Mouse (Mus musculus): ENCODE results near the gene Stard9. TPM values are rescaled to one million over a fixed set of nuclear protein-coding genes. Genes with fewer than 3 reads are reported as not detected.

Stard9 gene
- polyA plus RNA-seq, 1 experiment: 3.0 TPM

- no peak for DNase-seq
- H3K36me3 ChIP-seq (ENCODE audit: control insufficient read depth, insufficient read depth, low read length): no peaks in the 10 kb centered on the region
- no peak for TF ChIP-seq CTCF (IDR thresholded peaks at IDR 0.05; ENCODE audit: borderline replicate concordance, control insufficient read depth, extremely low read depth, insufficient read depth, low read length, poor library complexity)
- TF ChIP-seq POLR2A (IDR thresholded peaks at IDR 0.05; ENCODE audit: control insufficient read depth, extremely low read depth, insufficient read depth, low read length, poor library complexity): no peak
- 94% methylated on average over 7 of the region's 7 CpGs for WGBS
- no peaks in the 10 kb centered on the region for H3K4me1 ChIP-seq (replicated peaks; ENCODE audit: control insufficient read depth, insufficient read depth, low read length)
- H3K4me3 ChIP-seq (ENCODE audit: control insufficient read depth, insufficient read depth, low read length): no peak overlapping the region
- H3K27me3 ChIP-seq (ENCODE audit: control insufficient read depth, insufficient read depth, low read length): no peaks in the 10 kb centered on the region
- no peak overlapping the region for H3K27ac ChIP-seq (ENCODE audit: control insufficient read depth, insufficient read depth, low read length)
Measured at GRCm38 (mm10) chr2:120652256-120652924, 23.5 kb downstream of the Stard9 start.

GRCm38 (mm10) chr2:120652925-120653284, 24.0 kb downstream of the Stard9 start:
- no peaks in the 10 kb centered on the region for H3K27me3 ChIP-seq (ENCODE audit: control insufficient read depth, insufficient read depth, low read length)
- TF ChIP-seq POLR2A (IDR thresholded peaks at IDR 0.05; ENCODE audit: control insufficient read depth, extremely low read depth, insufficient read depth, low read length, poor library complexity): no peak
- TF ChIP-seq CTCF (IDR thresholded peaks at IDR 0.05; ENCODE audit: borderline replicate concordance, control insufficient read depth, extremely low read depth, insufficient read depth, low read length, poor library complexity): no peak
- no peaks in the 10 kb centered on the region for H3K4me1 ChIP-seq (replicated peaks; ENCODE audit: control insufficient read depth, insufficient read depth, low read length)
- no peak for DNase-seq
- H3K27ac ChIP-seq (ENCODE audit: control insufficient read depth, insufficient read depth, low read length): no peak overlapping the region
- 81% methylated on average over 7 of the region's 7 CpGs for WGBS
- H3K4me3 ChIP-seq (ENCODE audit: control insufficient read depth, insufficient read depth, low read length): no peak overlapping the region
- no peaks in the 10 kb centered on the region for H3K36me3 ChIP-seq (ENCODE audit: control insufficient read depth, insufficient read depth, low read length)

GRCm38 (mm10) chr2:120654693-120655092, 25.8 kb downstream of the Stard9 start:
- Histone ChIP-seq H3K4me1 (replicated peaks; ENCODE audit: control insufficient read depth, insufficient read depth, low read length) (no peaks in the 10 kb centered on the region), H3K36me3 (ENCODE audit: control insufficient read depth, insufficient read depth, low read length) (no peaks in the 10 kb centered on the region), H3K27ac (ENCODE audit: control insufficient read depth, insufficient read depth, low read length) (no peak overlapping the region), H3K4me3 (ENCODE audit: control insufficient read depth, insufficient read depth, low read length) (no peak overlapping the region), H3K27me3 (ENCODE audit: control insufficient read depth, insufficient read depth, low read length) (no peaks in the 10 kb centered on the region)
- WGBS: 88% methylated on average over 2 of the region's 2 CpGs
- no peak for TF ChIP-seq POLR2A (IDR thresholded peaks at IDR 0.05; ENCODE audit: control insufficient read depth, extremely low read depth, insufficient read depth, low read length, poor library complexity)
- no peak for TF ChIP-seq CTCF (IDR thresholded peaks at IDR 0.05; ENCODE audit: borderline replicate concordance, control insufficient read depth, extremely low read depth, insufficient read depth, low read length, poor library complexity)
- DNase-seq: peak; percentile 7

DNA sequence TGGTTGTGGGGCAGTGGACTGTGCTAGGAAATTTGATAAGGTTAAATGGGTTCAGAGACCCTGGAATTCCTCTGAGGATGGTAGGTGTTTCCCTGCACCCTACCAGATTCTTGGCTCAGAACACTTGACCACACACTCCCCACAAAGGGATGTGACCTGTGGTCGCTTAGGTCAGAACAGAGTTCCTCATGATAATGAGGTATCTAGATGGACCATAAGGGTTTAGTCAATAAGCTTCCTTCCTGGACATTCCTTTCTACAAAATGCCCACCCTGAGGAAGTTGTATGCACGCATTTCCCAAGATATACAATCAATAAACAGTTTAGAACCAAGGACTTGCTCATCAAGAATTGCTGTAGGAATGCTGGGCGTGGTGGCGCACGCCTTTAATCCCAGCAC, 27.0 kb downstream of the Stard9 start:
- H3K27ac ChIP-seq (ENCODE audit: control insufficient read depth, insufficient read depth, low read length): no peak overlapping the region
- TF ChIP-seq CTCF (IDR thresholded peaks at IDR 0.05; ENCODE audit: borderline replicate concordance, control insufficient read depth, extremely low read depth, insufficient read depth, low read length, poor library complexity) (no peak), POLR2A (IDR thresholded peaks at IDR 0.05; ENCODE audit: control insufficient read depth, extremely low read depth, insufficient read depth, low read length, poor library complexity) (no peak)
- WGBS: 95% methylated on average over 5 of the region's 5 CpGs

GRCm38 (mm10) chr2:120656711-120657110, 27.8 kb downstream of the Stard9 start:
- Histone ChIP-seq H3K27me3 (ENCODE audit: control insufficient read depth, insufficient read depth, low read length) (no peaks in the 10 kb centered on the region), H3K4me1 (replicated peaks; ENCODE audit: control insufficient read depth, insufficient read depth, low read length) (no peaks in the 10 kb centered on the region), H3K36me3 (ENCODE audit: control insufficient read depth, insufficient read depth, low read length) (no peaks in the 10 kb centered on the region), H3K4me3 (ENCODE audit: control insufficient read depth, insufficient read depth, low read length) (no peak overlapping the region), H3K27ac (ENCODE audit: control insufficient read depth, insufficient read depth, low read length) (no peak overlapping the region)
- DNase-seq: no peak
- WGBS: 92% methylated on average over 2 of the region's 2 CpGs
- TF ChIP-seq CTCF (IDR thresholded peaks at IDR 0.05; ENCODE audit: borderline replicate concordance, control insufficient read depth, extremely low read depth, insufficient read depth, low read length, poor library complexity) (no peak), POLR2A (IDR thresholded peaks at IDR 0.05; ENCODE audit: control insufficient read depth, extremely low read depth, insufficient read depth, low read length, poor library complexity) (no peak)

More for the DNA sequence above, 27.0 kb downstream of the Stard9 start:
- Histone ChIP-seq H3K36me3 (ENCODE audit: control insufficient read depth, insufficient read depth, low read length) (no peaks in the 10 kb centered on the region), H3K27me3 (ENCODE audit: control insufficient read depth, insufficient read depth, low read length) (no peaks in the 10 kb centered on the region), H3K4me1 (replicated peaks; ENCODE audit: control insufficient read depth, insufficient read depth, low read length) (no peaks in the 10 kb centered on the region), H3K4me3 (ENCODE audit: control insufficient read depth, insufficient read depth, low read length) (no peak overlapping the region)
- DNase-seq: no peak

- H3K27me3 ChIP-seq (ENCODE audit: control insufficient read depth, insufficient read depth, low read length): no peaks in the 10 kb centered on the region
- H3K4me1 ChIP-seq (replicated peaks; ENCODE audit: control insufficient read depth, insufficient read depth, low read length): no peaks in the 10 kb centered on the region
- 28% methylated on average over 5 of the region's 5 CpGs for WGBS
- DNase-seq: no peak
- no peak for TF ChIP-seq CTCF (IDR thresholded peaks at IDR 0.05; ENCODE audit: borderline replicate concordance, control insufficient read depth, extremely low read depth, insufficient read depth, low read length, poor library complexity)
- no peak for TF ChIP-seq POLR2A (IDR thresholded peaks at IDR 0.05; ENCODE audit: control insufficient read depth, extremely low read depth, insufficient read depth, low read length, poor library complexity)
- no peak overlapping the region for H3K4me3 ChIP-seq (ENCODE audit: control insufficient read depth, insufficient read depth, low read length)
- H3K27ac ChIP-seq (ENCODE audit: control insufficient read depth, insufficient read depth, low read length): no peak overlapping the region
- H3K36me3 ChIP-seq (ENCODE audit: control insufficient read depth, insufficient read depth, low read length): no peaks in the 10 kb centered on the region
Measured at GRCm38 (mm10) chr2:120658486-120658885, 29.6 kb downstream of the Stard9 start.

DNA sequence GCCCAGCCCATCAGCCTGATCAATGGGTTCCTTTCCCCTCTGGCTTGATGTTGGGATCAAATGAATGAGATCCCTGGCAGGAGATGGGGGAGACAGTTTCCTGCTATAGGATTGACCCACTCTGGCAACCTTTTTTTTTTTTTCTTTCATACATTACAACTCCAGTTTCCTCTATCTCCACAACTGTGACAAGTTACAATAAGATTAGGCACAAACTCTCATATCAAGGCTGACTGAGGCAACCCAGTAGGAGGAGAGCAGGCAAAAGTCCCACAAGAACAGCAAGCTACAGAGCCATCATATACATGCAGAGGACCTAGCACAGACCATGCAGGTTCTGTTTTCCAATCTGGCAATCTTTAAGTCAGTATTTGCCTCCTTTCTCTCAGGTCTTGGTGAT, 30.4 kb downstream of the Stard9 start:
- Histone ChIP-seq H3K36me3 (ENCODE audit: control insufficient read depth, insufficient read depth, low read length) (no peaks in the 10 kb centered on the region), H3K27me3 (ENCODE audit: control insufficient read depth, insufficient read depth, low read length) (no peaks in the 10 kb centered on the region), H3K4me1 (replicated peaks; ENCODE audit: control insufficient read depth, insufficient read depth, low read length) (no peaks in the 10 kb centered on the region), H3K27ac (ENCODE audit: control insufficient read depth, insufficient read depth, low read length) (no peak overlapping the region), H3K4me3 (ENCODE audit: control insufficient read depth, insufficient read depth, low read length) (no peak overlapping the region)
- no peak for TF ChIP-seq POLR2A (IDR thresholded peaks at IDR 0.05; ENCODE audit: control insufficient read depth, extremely low read depth, insufficient read depth, low read length, poor library complexity)
- TF ChIP-seq CTCF (IDR thresholded peaks at IDR 0.05; ENCODE audit: borderline replicate concordance, control insufficient read depth, extremely low read depth, insufficient read depth, low read length, poor library complexity): no peak
- DNase-seq: no peak

Data from thymus, adult 2 months (tissue).